Comparison of ENCODE assay signal across 21 mouse cellular contexts in the genomic region with DNA sequence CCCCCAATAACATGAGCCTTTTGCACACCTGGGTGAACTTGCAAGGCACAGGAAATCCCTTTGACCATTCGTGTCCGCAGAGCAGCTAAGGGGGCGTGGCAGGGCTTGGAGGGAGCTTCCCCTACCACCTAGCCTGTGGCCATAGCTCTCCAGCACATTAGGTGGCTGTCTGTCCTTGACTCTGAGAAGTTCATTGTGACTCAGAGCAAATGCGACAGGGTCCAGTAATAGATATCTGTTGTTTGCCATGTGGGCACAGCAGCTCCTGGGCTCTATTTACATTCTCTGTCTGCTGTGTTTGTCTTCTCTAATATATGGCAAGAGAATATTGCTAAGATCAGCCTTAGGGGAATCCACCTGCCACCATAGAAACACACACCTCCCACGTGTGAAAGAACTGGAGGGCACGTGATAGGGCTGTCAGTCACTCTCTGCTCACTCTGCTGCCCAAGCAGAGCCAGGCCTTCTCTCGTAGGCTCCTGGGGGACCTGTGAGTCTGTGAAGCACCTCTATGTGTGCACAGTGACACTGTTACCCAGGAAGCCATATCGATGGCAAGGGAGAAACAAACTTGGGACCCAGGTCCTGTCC.
DNase-seq lines count a peak whose midpoint lies in the region; ATAC-seq and TF ChIP-seq lines count a peak whose summit lies in the region.
"Had no signal": no experiment of that assay in that cellular context is flagged by ENCODE, and none has a peak within 500 bp of the region (broad histone marks: within the 10 kb centered on the region; RNA-seq: fewer than 3 reads in every experiment).

No protein-coding gene starts in this region.

- in situ Hi-C loops in CH12.LX (cut with MboI; ENCODE audit: low pct_ligation_motif_present, low pct_unique_long_range_greater_than_20kb, low sequenced_read_pairs) = no loop called here

- H3K4me2 ChIP-seq in kidney, embryonic 16.5 days (replicated peaks; ENCODE audit: low read depth, low read length) = no peak overlapping the region
- no peak overlapping the region for H3K4me2 ChIP-seq in CH12.LX (ENCODE audit: insufficient read depth, low read depth, poor library complexity, severe bottlenecking)
- H3K4me2 ChIP-seq: embryonic facial prominence, embryonic 15.5 days; hindbrain, embryonic 14.5 days; limb, embryonic 15.5 days; liver, embryonic 15.5 days; neural tube, embryonic 12.5 days had no signal

- no peak for TF ChIP-seq POLR2A in CH12.LX (IDR thresholded peaks at IDR 0.05; ENCODE audit: low read depth, low read length)

- peak overlapping the region; percentile 28; the same call in 1 of the 2 replicates for H3K27ac ChIP-seq in kidney, embryonic 16.5 days (ENCODE audit: low read length)
- H3K27ac ChIP-seq in CH12.LX (ENCODE audit: insufficient read depth, low read depth) = no peak overlapping the region
- H3K27ac ChIP-seq: embryonic facial prominence, embryonic 15.5 days; heart, adult 2 months; hindbrain, embryonic 14.5 days; left cerebral cortex, adult 2 months; limb, embryonic 15.5 days; liver, embryonic 15.5 days; neural tube, embryonic 12.5 days had no signal

- peak; percentile 44; the same call in 1 of the 2 replicates for ATAC-seq in kidney, embryonic 16.5 days (ENCODE audit: low FRiP score, low TSS enrichment)
- ATAC-seq: forebrain, embryonic 14.5 days had no signal

- H3K9me3 ChIP-seq in kidney, embryonic 16.5 days (ENCODE audit: low read length) = no peaks in the 10 kb centered on the region
- H3K9me3 ChIP-seq in CH12.LX (replicated peaks; ENCODE audit: low read length) = no peaks in the 10 kb centered on the region
- H3K9me3 ChIP-seq: embryonic facial prominence, embryonic 15.5 days; limb, embryonic 15.5 days; liver, embryonic 15.5 days; neural tube, embryonic 12.5 days had no signal

- no peak for DNase-seq in kidney, postnatal 14 days
- peak; percentile 80 for DNase-seq in A20 (ENCODE audit: low read depth, low spot score)
- DNase-seq in CH12.LX (ENCODE audit: extremely low read depth) = no peak
- peak; percentile 19 for DNase-seq in splenic B cell, adult 2 months (ENCODE audit: low read depth, low spot score)
- no peak for DNase-seq in frontal cortex, adult 2 months (ENCODE audit: extremely low spot score in 1 of 2, low spot score in 1 of 2)
- no peak for DNase-seq in heart, adult 8-10 months (ENCODE audit: low spot score)
- DNase-seq: adrenal gland, postnatal 25 days; cerebellum, adult 8-10 months; gastrocnemius, postnatal 25 days; heart, adult 2 months; lung, postnatal 10 days; midbrain, embryonic 14.5 days; right cerebral cortex, postnatal 14 days had no signal

- TF ChIP-seq CTCF in CH12.LX (conservative IDR thresholded peaks at IDR 0.05 in 1 of 2, IDR thresholded peaks at IDR 0.05 in 1 of 2; ENCODE audit: low read depth in 2 of 2, low read length in 2 of 2) = no peak

- H3K9ac ChIP-seq in kidney, embryonic 16.5 days (replicated peaks; ENCODE audit: low read length) = no peak overlapping the region
- no peak overlapping the region for H3K9ac ChIP-seq in CH12.LX (ENCODE audit: insufficient read depth, low read depth)
- H3K9ac ChIP-seq: embryonic facial prominence, embryonic 15.5 days; hindbrain, embryonic 14.5 days; limb, embryonic 15.5 days; liver, embryonic 15.5 days; neural tube, embryonic 12.5 days had no signal

- dilution Hi-C loops in CH12.LX (cut with MboI; ENCODE audit: extremely low pct_ligation_motif_present, extremely low pct_unique_long_range_greater_than_20kb, low sequenced_read_pairs) = no loop called here

- 34% methylated on average over 8 of the region's 8 CpGs for WGBS in kidney, embryonic 16.5 days

- no peaks in the 10 kb centered on the region for H3K79me2 ChIP-seq in CH12.LX (replicated peaks; ENCODE audit: control insufficient read depth, extremely low read depth, insufficient read depth, poor library complexity, severe bottlenecking)

- no peak overlapping the region for H3K4me3 ChIP-seq in kidney, embryonic 16.5 days (ENCODE audit: low read length)
- no peak overlapping the region for H3K4me3 ChIP-seq in CH12.LX (replicated peaks in 1 of 3; ENCODE audit: low read depth in 2 of 3, low read length in 2 of 3, poor library complexity in 1 of 3)
- H3K4me3 ChIP-seq: embryonic facial prominence, embryonic 15.5 days; heart, adult 2 months; left cerebral cortex, adult 2 months; limb, embryonic 15.5 days; liver, embryonic 15.5 days; neural tube, embryonic 12.5 days had no signal

- peaks cover 53% of the 10 kb centered on the region for H3K4me1 ChIP-seq in kidney, embryonic 16.5 days (ENCODE audit: insufficient read depth, low read length)
- no peaks in the 10 kb centered on the region for H3K4me1 ChIP-seq in CH12.LX (ENCODE audit: control insufficient read depth in 1 of 2, insufficient read depth in 2 of 2)
- H3K4me1 ChIP-seq: embryonic facial prominence, embryonic 15.5 days; liver, embryonic 15.5 days had no signal

- H3K27me3 ChIP-seq in kidney, embryonic 16.5 days (ENCODE audit: insufficient read depth, low read length) = no peaks in the 10 kb centered on the region
- peaks cover 85% of the 10 kb centered on the region for H3K27me3 ChIP-seq in CH12.LX (replicated peaks)
- H3K27me3 ChIP-seq in splenic B cell, adult 2 months (ENCODE audit: control insufficient read depth, insufficient read depth, low read length, poor library complexity, severe bottlenecking) = no peaks in the 10 kb centered on the region
- H3K27me3 ChIP-seq: embryonic facial prominence, embryonic 15.5 days; limb, embryonic 15.5 days; neural tube, embryonic 12.5 days had no signal

- TF ChIP-seq EP300 in CH12.LX (IDR thresholded peaks at IDR 0.05; ENCODE audit: low read length) = no peak

- no peak for TF ChIP-seq RAD21 in CH12.LX (IDR thresholded peaks at IDR 0.05; ENCODE audit: low read depth, low read length)

- H3K36me3 ChIP-seq in kidney, embryonic 16.5 days (ENCODE audit: insufficient read depth, low read length) = no peaks in the 10 kb centered on the region
- H3K36me3 ChIP-seq in CH12.LX (replicated peaks in 1 of 2; ENCODE audit: control insufficient read depth in 1 of 2, insufficient read depth in 1 of 2, low read length in 1 of 2) = no peaks in the 10 kb centered on the region
- no peaks in the 10 kb centered on the region for H3K36me3 ChIP-seq in splenic B cell, adult 2 months (ENCODE audit: control insufficient read depth, insufficient read depth, low read length, poor library complexity, severe bottlenecking)
- H3K36me3 ChIP-seq: embryonic facial prominence, embryonic 15.5 days; limb, embryonic 15.5 days; liver, embryonic 15.5 days had no signal

TF ChIP-seq in CH12.LX, 34 proteins besides CTCF, POLR2A, EP300 and RAD21:
- TF ChIP-seq ELF1 (IDR thresholded peaks at IDR 0.05; ENCODE audit: low read depth, low read length) = no peak
- TF ChIP-seq ZKSCAN1 (IDR thresholded peaks at IDR 0.05; ENCODE audit: borderline replicate concordance, low read depth, low read length) = no peak
- no peak for TF ChIP-seq USF1 (IDR thresholded peaks at IDR 0.05; ENCODE audit: low read depth, low read length)
- TF ChIP-seq BHLHE40 (IDR thresholded peaks at IDR 0.05; ENCODE audit: low read depth, low read length) = peak; percentile 74
- no peak for TF ChIP-seq IRF4 (IDR thresholded peaks at IDR 0.05; ENCODE audit: low read depth, low read length)
- TF ChIP-seq SIN3A (IDR thresholded peaks at IDR 0.05; ENCODE audit: low read length) = no peak
- no peak for TF ChIP-seq HCFC1 (IDR thresholded peaks at IDR 0.05; ENCODE audit: low read depth, low read length)
- TF ChIP-seq MAZ (IDR thresholded peaks at IDR 0.05; ENCODE audit: low read depth, low read length) = no peak

Comparison
In these comparisons a context has a peak if more than half of its experiments do, and no peak if none do; other contexts are left out.
1. DNase-seq: peak in A20 (single experiment) and splenic B cell, adult 2 months (single experiment); none in kidney, postnatal 14 days (single experiment), CH12.LX (single experiment), frontal cortex, adult 2 months (0 of 2) and heart, adult 8-10 months (single experiment).